Mouse (Mus musculus): ENCODE results near the gene Hoxb9.

DNA sequence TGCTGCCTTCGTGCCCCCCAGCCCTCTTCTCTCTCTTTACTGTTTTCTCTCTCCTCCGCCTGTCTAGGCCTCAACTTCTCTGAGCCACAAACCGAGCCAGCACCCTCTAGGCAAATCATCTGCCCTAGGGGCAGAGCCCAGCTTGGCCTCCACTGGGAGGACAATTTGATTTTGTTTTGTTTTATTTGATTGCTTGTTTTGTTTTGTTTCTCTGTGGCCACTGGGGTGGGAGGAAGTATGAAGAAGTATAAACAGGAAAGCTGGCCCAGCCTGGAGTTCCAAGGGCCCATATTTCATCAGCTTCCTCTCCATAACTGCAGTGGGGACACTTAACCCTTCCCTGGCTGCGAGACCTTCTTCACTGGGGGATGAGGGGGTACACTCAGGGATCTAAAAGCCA lies 38.0 kb downstream of the Hoxb9 start:
- TF ChIP-seq POLR2A (IDR thresholded peaks at IDR 0.05; ENCODE audit: low read depth, low read length) (no peak), MAX (IDR thresholded peaks at IDR 0.05; ENCODE audit: low read length) (no peak), CTCF (conservative IDR thresholded peaks at IDR 0.05 in 1 of 2, IDR thresholded peaks at IDR 0.05 in 1 of 2; ENCODE audit: low read depth in 2 of 2, low read length in 2 of 2) (no peak), UBTF (IDR thresholded peaks at IDR 0.05; ENCODE audit: low read depth, low read length) (no peak), USF1 (IDR thresholded peaks at IDR 0.05; ENCODE audit: low read depth, low read length) (no peak), E2F4 (IDR thresholded peaks at IDR 0.05; ENCODE audit: insufficient replicate concordance, low read depth, low read length) (no peak), CHD1 (IDR thresholded peaks at IDR 0.05; ENCODE audit: low read depth, low read length) (no peak), RCOR1 (conservative IDR thresholded peaks at IDR 0.05; ENCODE audit: low read depth, low read length) (no peak)
